Mouse (Mus musculus): ENCODE measurements around the gene Med25.

- no peak for TF ChIP-seq CTCF (IDR thresholded peaks at IDR 0.05)
- TF ChIP-seq EP300 (IDR thresholded peaks at IDR 0.05), result no peak
Observed at GRCm38 (mm10) chr7:44840426-44840825, 52.1 kb downstream of the Med25 start.

Data from lung, postnatal 0 days (tissue).